Comparison of ENCODE assay signal across 7 mouse cellular contexts in genomic region chr7:19357381-19358375, GRCm38 (mm10). TPM values are rescaled to one million over a fixed set of nuclear protein-coding genes. Genes with fewer than 3 reads are reported as not detected.
A peak's percentile ranks its signal among the peaks of the same experiment; 100 is the strongest.
DNase-seq lines count a peak whose midpoint lies in the region; ATAC-seq and TF ChIP-seq lines count a peak whose summit lies in the region.

No protein-coding gene starts in this region.

- H3K27me3 ChIP-seq in megakaryocyte, embryonic 14.5 days (replicated peaks): peaks cover under 1% of the 10 kb centered on the region
- H3K27me3 ChIP-seq in forebrain, embryonic 15.5 days: no peaks in the 10 kb centered on the region
- H3K27me3 ChIP-seq in liver, embryonic 14.5 days (ENCODE audit: control insufficient read depth, insufficient read depth, low read length): no peaks in the 10 kb centered on the region
- no peaks in the 10 kb centered on the region for H3K27me3 ChIP-seq in stomach, postnatal 0 days (ENCODE audit: control insufficient read depth, insufficient read depth, low read length)

- H3K4me2 ChIP-seq in forebrain, embryonic 15.5 days (replicated peaks): peak overlapping the region; percentile 96
- peak overlapping the region; percentile 100 for H3K4me2 ChIP-seq in liver, embryonic 14.5 days (ENCODE audit: low read depth)
- peak overlapping the region; percentile 92 for H3K4me2 ChIP-seq in stomach, postnatal 0 days (replicated peaks; ENCODE audit: low read depth)

- no peak overlapping the region for H3K27ac ChIP-seq in forebrain, embryonic 15.5 days (replicated peaks)
- H3K27ac ChIP-seq in liver, embryonic 14.5 days: no peak overlapping the region
- no peak overlapping the region for H3K27ac ChIP-seq in stomach, postnatal 0 days (replicated peaks)

- H3K36me3 ChIP-seq in megakaryocyte, embryonic 14.5 days (replicated peaks; ENCODE audit: low read length): peaks cover 48% of the 10 kb centered on the region
- H3K36me3 ChIP-seq in forebrain, embryonic 15.5 days: peaks cover 30% of the 10 kb centered on the region
- H3K36me3 ChIP-seq in liver, embryonic 14.5 days (replicated peaks; ENCODE audit: control insufficient read depth, insufficient read depth, low read depth): peaks cover 5% of the 10 kb centered on the region; the same call in 1 of the 2 replicates
- peaks cover 4% of the 10 kb centered on the region; the same call in 1 of the 2 replicates for H3K36me3 ChIP-seq in stomach, postnatal 0 days (ENCODE audit: control insufficient read depth, insufficient read depth, low read length)

- peaks cover 51% of the 10 kb centered on the region for H3K4me1 ChIP-seq in megakaryocyte, embryonic 14.5 days
- peaks cover 37% of the 10 kb centered on the region for H3K4me1 ChIP-seq in forebrain, embryonic 15.5 days
- peaks cover 19 to 27% of the 10 kb centered on the region in 2 experiments for H3K4me1 ChIP-seq in liver, embryonic 14.5 days (replicated peaks; ENCODE audit: control insufficient read depth in 2 of 2, insufficient read depth in 2 of 2, low read length in 1 of 2)
- H3K4me1 ChIP-seq in stomach, postnatal 0 days (replicated peaks; ENCODE audit: control insufficient read depth, insufficient read depth): peaks cover 3% of the 10 kb centered on the region; the same call in 1 of the 2 replicates

- TF ChIP-seq EP300 in liver, embryonic 14.5 days (IDR thresholded peaks at IDR 0.05; ENCODE audit: low read depth): no peak
- no peak for TF ChIP-seq EP300 in stomach, postnatal 0 days (optimal IDR thresholded peaks at IDR 0.05)

- WGBS in forebrain, embryonic 15.5 days: 91% methylated on average over 25 of the region's 25 CpGs
- WGBS in liver, embryonic 14.5 days (ENCODE audit: insufficient replicate concordance): 78% methylated on average over 25 of the region's 25 CpGs
- 88% methylated on average over 25 of the region's 25 CpGs for WGBS in stomach, postnatal 0 days

- H3K9me3 ChIP-seq in megakaryocyte, embryonic 14.5 days: no peaks in the 10 kb centered on the region
- H3K9me3 ChIP-seq in forebrain, embryonic 15.5 days: no peaks in the 10 kb centered on the region
- H3K9me3 ChIP-seq in liver, embryonic 14.5 days (ENCODE audit: control insufficient read depth, low read length): no peaks in the 10 kb centered on the region
- H3K9me3 ChIP-seq in stomach, postnatal 0 days (ENCODE audit: control insufficient read depth, low read length): no peaks in the 10 kb centered on the region

- DNase-seq in liver, embryonic 14.5 days (ENCODE audit: low read depth in 3 of 3, low spot score in 3 of 3): no peak
- DNase-seq in stomach, postnatal 0 days (ENCODE audit: low spot score): no peak
- no peak for DNase-seq in adrenal gland, adult 8-10 months
- DNase-seq in kidney, postnatal 4 days: no peak

- ATAC-seq in megakaryocyte, adult 5-6 weeks (ENCODE audit: poor library complexity, severe bottlenecking): no peak
- no peak for ATAC-seq in forebrain, embryonic 15.5 days (replicated peaks)
- no peak for ATAC-seq in liver, embryonic 14.5 days (ENCODE audit: insufficient read depth)
- ATAC-seq in stomach, postnatal 0 days (ENCODE audit: low FRiP score, low TSS enrichment): no peak

- H3K4me3 ChIP-seq in megakaryocyte, embryonic 14.5 days (replicated peaks): peak overlapping the region; percentile 93
- H3K4me3 ChIP-seq in forebrain, embryonic 15.5 days: peak overlapping the region; percentile 68
- H3K4me3 ChIP-seq in liver, embryonic 14.5 days (ENCODE audit: insufficient read depth in 1 of 2, low read depth in 2 of 2, low read length in 2 of 2): no peak overlapping the region
- H3K4me3 ChIP-seq in stomach, postnatal 0 days (ENCODE audit: low read depth, low read length): no peak overlapping the region

- no peak for TF ChIP-seq CTCF in liver, embryonic 14.5 days (IDR thresholded peaks at IDR 0.05; ENCODE audit: low read depth)
- TF ChIP-seq CTCF in stomach, postnatal 0 days (IDR thresholded peaks at IDR 0.05; ENCODE audit: low read depth): no peak

- H3K9ac ChIP-seq in forebrain, embryonic 15.5 days (replicated peaks): 0 out of 2 replicates have a peak overlapping the region, but pooled peaks have one; percentile 64
- H3K9ac ChIP-seq in liver, embryonic 14.5 days (replicated peaks): no peak overlapping the region
- H3K9ac ChIP-seq in stomach, postnatal 0 days (ENCODE audit: low read length): no peak overlapping the region

RNA-seq across cellular contexts. Expression of gene Cd3eap, which starts 1.6 kb away (rescaled TPM):
- 13.3 and 50.4 TPM in 2 replicates for polyA plus RNA-seq in megakaryocyte, embryonic 14.5 days (2012; ENCODE audit: insufficient read depth, low replicate concordance)
- total RNA-seq in megakaryocyte, adult 5-6 weeks (2015): 3.4 TPM in 2 replicates
- 9.0 and 11.5 TPM in 2 replicates for total RNA-seq in megakaryocyte, adult 5-6 weeks (2017)
- polyA plus RNA-seq in forebrain, embryonic 15.5 days (2015; fragmentation: Nextera tagmentation; extraction: Ambion mirVana): 23.9 and 24.0 TPM in 2 replicates
- 4.5 and 6.7 TPM in 2 replicates for polyA plus RNA-seq in liver, embryonic 14.5 days (2012; rRNA removed)
- 7.2 and 7.8 TPM in 2 replicates for polyA plus RNA-seq in liver, embryonic 14.5 days (2014; fragmentation: Nextera tagmentation; extraction: Ambion mirVana)
- polyA plus RNA-seq in stomach, postnatal 0 days (2015; fragmentation: Nextera tagmentation; extraction: Ambion mirVana): 13.4 and 13.6 TPM in 2 replicates
- 10 to 100 TPM; 12.9 to 15.2 (median 13.5) TPM for total RNA-seq in adrenal gland, adult 8-10 months (2022)

RNA-seq across cellular contexts. Expression of gene Ppp1r13l, which starts 1.9 kb away (rescaled TPM):
- polyA plus RNA-seq in megakaryocyte, embryonic 14.5 days (2012; ENCODE audit: insufficient read depth, low replicate concordance): 21.5 and 54.3 TPM in 2 replicates
- 4.1 and 4.2 TPM in 2 replicates for total RNA-seq in megakaryocyte, adult 5-6 weeks (2015)
- 0.45 TPM in 1 of 2 replicates, not detected in the other for total RNA-seq in megakaryocyte, adult 5-6 weeks (2017)
- 2.6 and 2.7 TPM in 2 replicates for polyA plus RNA-seq in forebrain, embryonic 15.5 days (2015; fragmentation: Nextera tagmentation; extraction: Ambion mirVana)
- 2.3 TPM in 2 replicates for polyA plus RNA-seq in liver, embryonic 14.5 days (2012; rRNA removed)
- polyA plus RNA-seq in liver, embryonic 14.5 days (2014; fragmentation: Nextera tagmentation; extraction: Ambion mirVana): 0.65 and 1.0 TPM in 2 replicates
- polyA plus RNA-seq in stomach, postnatal 0 days (2015; fragmentation: Nextera tagmentation; extraction: Ambion mirVana): 10.3 and 12.2 TPM in 2 replicates
- total RNA-seq in adrenal gland, adult 8-10 months (2022): 10 to 100 TPM in 1 of 4 experiments, 1 to 10 TPM in 3; 6.4 to 12.5 (median 8.4) TPM

RNA-seq across cellular contexts. Expression of gene Ercc1, which starts 13.1 kb away (rescaled TPM):
- polyA plus RNA-seq in megakaryocyte, embryonic 14.5 days (2012; ENCODE audit: insufficient read depth, low replicate concordance): 36.5 and 52.2 TPM in 2 replicates
- 18.9 and 26.4 TPM in 2 replicates for total RNA-seq in megakaryocyte, adult 5-6 weeks (2015)
- total RNA-seq in megakaryocyte, adult 5-6 weeks (2017): 17.5 and 21.4 TPM in 2 replicates
- 94.6 and 95.4 TPM in 2 replicates for polyA plus RNA-seq in forebrain, embryonic 15.5 days (2015; fragmentation: Nextera tagmentation; extraction: Ambion mirVana)
- 8.5 and 9.8 TPM in 2 replicates for polyA plus RNA-seq in liver, embryonic 14.5 days (2012; rRNA removed)
- polyA plus RNA-seq in liver, embryonic 14.5 days (2014; fragmentation: Nextera tagmentation; extraction: Ambion mirVana): 15.7 and 19.2 TPM in 2 replicates
- 32.8 and 36.9 TPM in 2 replicates for polyA plus RNA-seq in stomach, postnatal 0 days (2015; fragmentation: Nextera tagmentation; extraction: Ambion mirVana)
- total RNA-seq in adrenal gland, adult 8-10 months (2022): 10 to 100 TPM; 32.4 to 56.3 (median 41.6) TPM

RNA-seq across cellular contexts. Expression of gene Ercc2, which starts 24.1 kb away (rescaled TPM):
- polyA plus RNA-seq in megakaryocyte, embryonic 14.5 days (2012; ENCODE audit: insufficient read depth, low replicate concordance): 24.2 and 30.8 TPM in 2 replicates
- total RNA-seq in megakaryocyte, adult 5-6 weeks (2015): 4.9 and 5.7 TPM in 2 replicates
- total RNA-seq in megakaryocyte, adult 5-6 weeks (2017): 12.6 and 19.2 TPM in 2 replicates
- 22.8 and 24.2 TPM in 2 replicates for polyA plus RNA-seq in forebrain, embryonic 15.5 days (2015; fragmentation: Nextera tagmentation; extraction: Ambion mirVana)
- 11.7 and 12.3 TPM in 2 replicates for polyA plus RNA-seq in liver, embryonic 14.5 days (2012; rRNA removed)
- polyA plus RNA-seq in liver, embryonic 14.5 days (2014; fragmentation: Nextera tagmentation; extraction: Ambion mirVana): 4.6 and 5.5 TPM in 2 replicates
- polyA plus RNA-seq in stomach, postnatal 0 days (2015; fragmentation: Nextera tagmentation; extraction: Ambion mirVana): 6.0 and 6.4 TPM in 2 replicates
- total RNA-seq in adrenal gland, adult 8-10 months (2022): 10 to 100 TPM; 31.0 to 44.8 (median 39.2) TPM

RNA-seq across cellular contexts. Expression of gene Klc3, which starts 46.2 kb away (rescaled TPM):
- 1.3 TPM in 1 of 2 replicates, not detected in the other for polyA plus RNA-seq in megakaryocyte, embryonic 14.5 days (2012; ENCODE audit: insufficient read depth, low replicate concordance)
- 0.09 TPM in 1 of 2 replicates, not detected in the other for total RNA-seq in megakaryocyte, adult 5-6 weeks (2015)
- not detected in 2 replicates for total RNA-seq in megakaryocyte, adult 5-6 weeks (2017)
- 2.2 and 2.3 TPM in 2 replicates for polyA plus RNA-seq in forebrain, embryonic 15.5 days (2015; fragmentation: Nextera tagmentation; extraction: Ambion mirVana)
- 0.18 and 0.21 TPM in 2 replicates for polyA plus RNA-seq in liver, embryonic 14.5 days (2012; rRNA removed)
- 0.13 and 0.58 TPM in 2 replicates for polyA plus RNA-seq in liver, embryonic 14.5 days (2014; fragmentation: Nextera tagmentation; extraction: Ambion mirVana)
- polyA plus RNA-seq in stomach, postnatal 0 days (2015; fragmentation: Nextera tagmentation; extraction: Ambion mirVana): 24.3 and 26.5 TPM in 2 replicates
- total RNA-seq in adrenal gland, adult 8-10 months (2022): 10 to 100 TPM in 1 of 4 experiments, 1 to 10 TPM in 2, under 1 TPM in 1; 0.61 to 13.6 (median 5.5) TPM

Comparison
In these comparisons a context has a peak if more than half of its experiments do, and no peak if none do; other contexts are left out.
1. H3K4me3 ChIP-seq: peak in megakaryocyte, embryonic 14.5 days (single experiment) and forebrain, embryonic 15.5 days (single experiment); none in liver, embryonic 14.5 days (0 of 2) and stomach, postnatal 0 days (single experiment).
2. Peak in every context shown above with its lines, with median percentiles within 50 percentile points of each other: H3K4me2 ChIP-seq.